Mouse (Mus musculus): ENCODE measurements around the gene Cldn2. TPM values are rescaled to one million over a fixed set of nuclear protein-coding genes. Genes with fewer than 3 reads are reported as not detected.

The Cldn2 gene
- polyA plus RNA-seq, 1 experiment from 2014 or later = 0.68 TPM

DNA sequence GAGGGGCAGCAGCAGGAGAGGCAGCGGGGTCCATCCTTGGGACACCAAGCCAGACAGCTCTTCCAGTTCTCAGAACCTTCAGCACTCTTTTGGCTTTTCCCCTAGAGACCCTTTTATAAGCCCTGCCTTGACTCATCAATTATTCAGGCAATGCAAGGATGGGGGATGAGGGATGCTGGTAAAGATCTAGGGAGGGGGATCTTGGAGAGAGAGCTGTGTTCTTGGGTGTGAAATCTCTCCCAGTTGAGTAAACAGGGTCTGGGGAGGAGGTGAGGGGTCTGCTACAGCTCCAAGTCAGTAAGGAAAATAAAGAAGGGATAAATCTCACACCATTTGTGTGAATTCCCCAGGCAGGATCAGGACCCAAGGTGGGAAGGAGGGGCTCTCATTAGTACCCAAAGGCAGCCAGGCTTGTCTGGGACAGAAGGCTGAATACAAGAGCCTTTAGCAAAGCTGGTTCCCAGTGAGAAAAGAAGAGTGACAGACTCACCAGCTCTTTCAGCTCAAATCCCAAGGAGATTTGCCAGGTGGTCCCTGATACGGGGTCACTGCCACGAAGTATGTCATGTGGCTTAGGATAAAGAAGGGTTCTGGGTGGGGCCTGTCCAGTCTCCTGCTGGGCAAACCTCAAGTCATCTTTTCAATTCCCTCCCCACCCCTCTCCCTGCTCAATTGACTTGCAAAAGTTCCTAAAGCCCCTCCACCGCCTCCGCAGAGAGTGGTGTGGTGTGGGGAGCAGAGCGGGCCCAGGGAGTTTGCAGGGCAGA lies 18.2 kb upstream of the Cldn2 start, which contains the start of gene Ripply1:
TSS of gene Ripply1 (minus strand) at position 76 of the 767 bp plus-strand sequence.
- H3K4me2 ChIP-seq (replicated peaks) = no peak within 1 kb of the TSS
- WGBS = 21% methylated on average over 6 of the region's 6 CpGs
- H3K27ac ChIP-seq = no peak within 1 kb of the TSS
- H3K4me1 ChIP-seq = no peaks in the 10 kb centered on the region
- no peaks in the 10 kb centered on the region for H3K9me3 ChIP-seq (replicated peaks)
- no peak within 1 kb of the TSS for H3K4me3 ChIP-seq
- no peak within 1 kb of the TSS for H3K9ac ChIP-seq
- H3K36me3 ChIP-seq = no peaks in the 10 kb centered on the region
- 0 out of 2 replicates have a peak, but pooled peaks have one; percentile 22 for ATAC-seq (ENCODE audit: low FRiP score)
- peaks cover 44% of the 10 kb centered on the region for H3K27me3 ChIP-seq

DNA sequence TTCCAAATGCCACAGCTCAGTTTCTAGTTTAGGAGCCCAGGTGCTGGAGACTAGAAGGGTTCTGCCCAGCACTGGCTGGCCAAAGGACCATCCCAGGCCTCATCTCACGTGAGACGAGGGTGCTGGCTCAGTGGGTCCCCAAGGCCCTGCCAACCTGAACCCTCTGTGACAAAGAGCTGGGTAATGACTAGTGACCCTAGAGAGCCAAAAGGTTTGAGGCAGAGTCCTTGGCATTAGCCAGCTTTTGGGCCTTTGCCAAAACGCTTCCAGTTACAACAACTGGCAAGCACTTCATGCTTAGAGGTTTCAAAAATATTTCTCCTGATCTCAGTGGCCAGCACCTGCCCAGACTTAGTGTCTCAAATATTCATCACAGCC lies 17.6 kb upstream of the Cldn2 start:
- 50% methylated on average over 3 of the region's 3 CpGs for WGBS
- Histone ChIP-seq H3K9ac (no peak overlapping the region), H3K4me3 (no peak overlapping the region), H3K36me3 (no peaks in the 10 kb centered on the region), H3K4me1 (no peaks in the 10 kb centered on the region), H3K27ac (no peak overlapping the region), H3K4me2 (replicated peaks) (no peak overlapping the region), H3K9me3 (replicated peaks) (no peaks in the 10 kb centered on the region), H3K27me3 (peaks cover 44% of the 10 kb centered on the region)
- ATAC-seq (ENCODE audit: low FRiP score) = no peak

DNA sequence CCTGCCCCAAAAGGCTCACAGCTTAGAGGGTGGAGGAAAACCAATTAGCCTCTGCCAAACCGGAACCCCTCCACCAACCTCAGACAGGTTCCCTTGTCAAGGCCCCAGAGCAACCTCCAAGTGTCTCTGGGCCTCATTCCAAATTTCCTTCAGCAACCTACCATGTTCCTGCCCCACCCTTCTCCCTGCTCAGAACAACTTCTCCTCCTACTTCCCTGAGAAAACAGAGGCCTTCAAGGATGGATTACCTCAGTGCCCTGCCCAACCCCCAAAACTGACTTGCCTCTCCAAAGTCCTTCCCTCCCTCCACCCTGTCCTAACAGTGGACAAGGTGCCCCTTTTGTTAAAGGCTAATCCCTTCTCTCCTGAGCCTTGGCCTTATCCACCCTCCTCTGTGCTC lies 14.9 kb upstream of the Cldn2 start:
- peaks cover 27% of the 10 kb centered on the region for H3K27me3 ChIP-seq
- H3K9me3 ChIP-seq (replicated peaks) = no peaks in the 10 kb centered on the region
- no peak for ATAC-seq (ENCODE audit: low FRiP score)
- H3K4me3 ChIP-seq = no peak overlapping the region
- no peaks in the 10 kb centered on the region for H3K4me1 ChIP-seq
- no peak overlapping the region for H3K27ac ChIP-seq
- no peak overlapping the region for H3K9ac ChIP-seq
- no peak overlapping the region for H3K4me2 ChIP-seq (replicated peaks)
- WGBS = 69% methylated on average over 1 of the region's 1 CpGs
- no peaks in the 10 kb centered on the region for H3K36me3 ChIP-seq

DNA sequence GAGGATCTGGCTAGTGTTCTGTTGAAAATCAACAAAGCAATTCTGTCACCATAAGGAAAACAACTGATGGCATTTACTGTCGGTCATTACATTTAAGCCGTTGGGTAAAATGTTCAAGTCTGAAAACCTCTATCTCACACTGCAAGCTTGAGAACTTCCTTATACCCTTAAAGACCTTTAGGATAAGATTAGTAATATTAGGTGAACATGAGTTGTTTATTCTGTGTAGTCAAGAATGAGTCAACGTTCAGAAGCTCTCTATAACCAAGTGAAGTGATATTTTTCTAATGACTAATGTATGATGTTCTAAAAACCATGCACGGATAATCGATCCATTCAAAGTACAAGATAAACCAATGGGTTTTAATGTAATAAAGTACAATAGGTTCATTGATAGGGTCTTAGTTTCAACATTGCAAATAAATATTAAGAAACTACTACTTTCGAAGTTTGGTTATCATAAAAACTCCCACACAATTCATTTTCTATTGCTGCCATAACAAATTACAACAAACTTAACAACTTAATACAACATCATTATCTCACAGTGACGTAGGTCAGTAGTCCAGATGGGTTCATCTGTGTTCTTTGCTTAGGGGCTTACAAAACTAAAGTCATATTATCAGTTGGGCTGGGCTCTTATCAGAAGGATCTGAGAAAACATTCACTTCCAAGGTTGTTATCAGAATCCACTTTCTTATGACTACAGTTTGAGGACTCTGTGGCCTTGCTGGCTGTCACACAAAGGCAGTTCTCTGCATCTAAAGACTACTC lies 6.4 kb upstream of the Cldn2 start:
- H3K9ac ChIP-seq = no peak overlapping the region
- no peaks in the 10 kb centered on the region for H3K36me3 ChIP-seq
- H3K27me3 ChIP-seq = peaks cover 19% of the 10 kb centered on the region; the same call in 1 of the 2 replicates
- WGBS = 86% methylated on average over 7 of the region's 7 CpGs
- no peaks in the 10 kb centered on the region for H3K9me3 ChIP-seq (replicated peaks)
- no peak overlapping the region for H3K4me3 ChIP-seq
- no peak for ATAC-seq (ENCODE audit: low FRiP score)
- H3K4me1 ChIP-seq = no peaks in the 10 kb centered on the region
- H3K27ac ChIP-seq = no peak overlapping the region
- no peak overlapping the region for H3K4me2 ChIP-seq (replicated peaks)

DNA sequence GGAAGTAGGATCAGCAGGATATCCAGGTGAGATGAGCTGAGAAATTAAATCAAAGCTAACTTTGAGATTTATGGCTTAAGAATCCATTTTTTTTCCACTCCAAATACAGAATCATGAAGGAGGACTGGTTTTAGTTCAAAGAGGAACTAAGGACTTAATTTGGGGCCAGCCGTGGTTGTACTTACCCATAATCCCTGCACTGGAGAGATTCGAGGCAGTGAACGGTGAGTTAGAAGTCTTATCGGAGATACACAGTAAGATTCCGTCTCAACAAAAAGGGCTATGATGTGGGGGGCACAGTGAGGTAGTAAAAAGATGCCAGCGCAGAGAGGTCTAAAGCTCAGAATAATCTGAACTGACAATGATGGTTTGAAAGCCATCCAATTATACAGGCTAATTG lies 4.6 kb upstream of the Cldn2 start:
- ATAC-seq (ENCODE audit: low FRiP score) = no peak
- H3K4me1 ChIP-seq = no peaks in the 10 kb centered on the region
- peaks cover 18% of the 10 kb centered on the region for H3K27me3 ChIP-seq
- H3K27ac ChIP-seq = no peak overlapping the region
- H3K9ac ChIP-seq = no peak overlapping the region
- WGBS = 88% methylated on average over 6 of the region's 6 CpGs
- no peaks in the 10 kb centered on the region for H3K9me3 ChIP-seq (replicated peaks)
- H3K4me2 ChIP-seq (replicated peaks) = no peak overlapping the region
- H3K36me3 ChIP-seq = no peaks in the 10 kb centered on the region
- no peak overlapping the region for H3K4me3 ChIP-seq

DNA sequence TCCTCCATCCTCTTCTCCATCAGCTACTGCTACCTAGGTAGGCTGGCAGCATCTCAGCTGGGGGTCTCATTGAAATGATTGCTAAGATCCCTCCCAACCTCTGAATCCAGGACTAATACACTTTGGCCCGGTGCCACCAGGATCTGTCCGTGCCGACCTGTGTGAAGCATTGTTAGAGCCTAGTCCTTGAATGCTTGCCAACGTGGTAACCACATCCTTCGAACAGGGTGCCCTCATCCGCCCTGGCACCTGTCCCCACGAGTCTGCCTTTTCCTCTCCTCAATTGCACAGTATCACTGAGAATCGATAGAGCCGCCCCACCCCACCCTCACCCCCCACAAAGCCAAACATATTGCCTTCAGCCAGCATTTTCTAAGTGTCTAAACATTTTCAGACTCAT lies 2.8 kb upstream of the Cldn2 start:
- Histone ChIP-seq H3K36me3 (no peaks in the 10 kb centered on the region), H3K4me3 (no peak overlapping the region), H3K4me2 (replicated peaks) (no peak overlapping the region), H3K27ac (no peak overlapping the region), H3K4me1 (no peaks in the 10 kb centered on the region), H3K27me3 (peaks cover 10% of the 10 kb centered on the region), H3K9me3 (replicated peaks) (no peaks in the 10 kb centered on the region), H3K9ac (no peak overlapping the region)
- no peak for ATAC-seq (ENCODE audit: low FRiP score)
- 85% methylated on average over 9 of the region's 9 CpGs for WGBS

DNA sequence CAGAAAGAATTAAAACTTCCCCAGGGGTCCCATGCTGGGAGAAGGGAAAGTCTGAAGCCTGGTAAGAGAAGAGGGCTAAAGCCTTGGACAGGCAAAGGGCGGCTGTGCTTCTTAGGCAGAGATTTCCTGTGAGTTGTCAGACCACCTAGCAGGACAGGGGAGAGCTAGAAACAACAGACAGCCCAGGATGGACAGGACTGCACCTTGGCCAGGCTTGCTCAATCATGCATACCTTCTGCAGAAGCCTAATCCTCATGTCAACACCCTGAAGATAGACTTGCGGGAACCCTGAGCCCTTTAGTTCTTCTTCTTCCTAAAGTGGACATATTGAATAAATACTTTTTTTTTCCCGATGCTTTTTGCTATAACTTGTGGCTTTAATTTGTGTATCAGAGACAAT lies 675 bp upstream of the Cldn2 start:
- H3K27ac ChIP-seq = no peak overlapping the region
- H3K9me3 ChIP-seq (replicated peaks) = no peaks in the 10 kb centered on the region
- 87% methylated on average over 3 of the region's 3 CpGs for WGBS
- H3K9ac ChIP-seq = no peak overlapping the region
- H3K4me1 ChIP-seq = no peaks in the 10 kb centered on the region
- H3K4me2 ChIP-seq (replicated peaks) = no peak overlapping the region
- H3K36me3 ChIP-seq = no peaks in the 10 kb centered on the region
- no peak overlapping the region for H3K4me3 ChIP-seq
- peaks cover 17% of the 10 kb centered on the region for H3K27me3 ChIP-seq
- no peak for ATAC-seq (ENCODE audit: low FRiP score)

DNA sequence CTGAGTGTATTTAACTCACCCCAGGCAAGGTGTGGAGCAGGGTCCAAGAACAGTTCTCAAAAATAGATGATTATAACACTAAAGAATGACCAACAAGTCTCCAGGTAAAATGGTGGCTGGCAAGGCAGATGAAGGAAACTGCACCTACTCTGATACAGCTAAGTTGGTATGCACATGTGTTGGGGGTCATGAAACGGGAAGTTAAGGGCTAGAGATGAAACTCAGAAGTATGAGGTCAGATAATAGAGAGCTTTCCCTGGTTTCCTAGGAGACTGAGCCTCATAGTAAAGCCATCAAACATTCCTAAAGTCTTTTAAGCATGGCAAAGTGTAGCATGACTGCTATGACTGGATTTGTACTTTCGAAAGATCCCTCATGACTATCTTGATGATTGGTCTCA lies 2.4 kb downstream of the Cldn2 start:
- Histone ChIP-seq H3K4me3 (no peak overlapping the region), H3K27me3 (peaks cover 15% of the 10 kb centered on the region), H3K4me2 (replicated peaks) (no peak overlapping the region), H3K4me1 (no peaks in the 10 kb centered on the region), H3K27ac (no peak overlapping the region), H3K36me3 (no peaks in the 10 kb centered on the region), H3K9ac (no peak overlapping the region), H3K9me3 (replicated peaks) (no peaks in the 10 kb centered on the region)
- WGBS = 79% methylated on average over 2 of the region's 2 CpGs
- ATAC-seq (ENCODE audit: low FRiP score) = no peak

DNA sequence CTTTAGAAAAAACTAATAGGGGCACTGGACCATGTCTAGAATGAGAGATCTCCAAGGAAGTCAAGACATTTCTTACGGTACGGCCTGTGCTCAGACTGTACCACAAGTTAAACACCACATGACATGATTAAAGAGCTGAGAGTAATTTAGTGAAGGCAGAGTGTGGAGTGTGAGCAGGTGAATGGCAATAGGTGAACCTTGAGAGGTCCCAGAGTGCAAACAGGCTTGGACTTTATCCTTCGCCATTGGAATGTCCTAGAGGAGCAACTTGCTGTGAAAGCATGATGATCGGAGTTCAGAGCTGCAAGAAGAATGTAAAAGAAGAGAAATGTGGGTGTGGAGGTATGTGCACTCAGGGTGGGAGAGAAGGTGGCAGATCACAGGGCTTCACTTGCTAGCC lies 5.3 kb downstream of the Cldn2 start:
- no peaks in the 10 kb centered on the region for H3K36me3 ChIP-seq
- H3K27ac ChIP-seq = no peak overlapping the region
- H3K9ac ChIP-seq = no peak overlapping the region
- H3K27me3 ChIP-seq = peaks cover 10% of the 10 kb centered on the region; the same call in 1 of the 2 replicates
- no peak overlapping the region for H3K4me3 ChIP-seq
- H3K4me1 ChIP-seq = no peaks in the 10 kb centered on the region
- no peak for ATAC-seq (ENCODE audit: low FRiP score)
- WGBS = 94% methylated on average over 4 of the region's 4 CpGs
- H3K4me2 ChIP-seq (replicated peaks) = no peak overlapping the region
- no peaks in the 10 kb centered on the region for H3K9me3 ChIP-seq (replicated peaks)

DNA sequence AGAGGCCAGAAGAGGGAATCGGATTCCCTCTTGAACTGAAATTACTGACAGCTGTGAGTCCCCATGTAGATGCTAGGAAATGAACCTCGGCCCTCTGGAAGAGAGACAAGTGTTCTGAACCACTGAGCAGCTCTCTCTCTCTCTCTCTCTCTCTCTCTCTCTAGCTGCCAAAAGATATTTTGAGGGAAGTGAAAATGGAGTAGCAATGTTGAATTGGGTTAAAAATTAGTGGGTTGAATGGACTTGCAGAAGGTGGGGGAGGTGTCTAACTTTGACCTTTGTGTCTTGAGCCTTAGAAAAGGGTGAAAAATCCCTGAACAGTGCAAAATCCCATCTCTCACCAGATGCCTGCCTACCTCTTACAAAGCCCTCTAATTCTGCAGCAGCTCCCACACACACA lies 6.8 kb downstream of the Cldn2 start:
- Histone ChIP-seq H3K27ac (no peak overlapping the region), H3K9me3 (replicated peaks) (no peaks in the 10 kb centered on the region), H3K27me3 (peaks cover 11% of the 10 kb centered on the region; the same call in 1 of the 2 replicates), H3K4me1 (no peaks in the 10 kb centered on the region), H3K36me3 (no peaks in the 10 kb centered on the region), H3K9ac (no peak overlapping the region), H3K4me3 (no peak overlapping the region), H3K4me2 (replicated peaks) (no peak overlapping the region)
- ATAC-seq (ENCODE audit: low FRiP score) = no peak
- 78% methylated on average over 2 of the region's 2 CpGs for WGBS

DNA sequence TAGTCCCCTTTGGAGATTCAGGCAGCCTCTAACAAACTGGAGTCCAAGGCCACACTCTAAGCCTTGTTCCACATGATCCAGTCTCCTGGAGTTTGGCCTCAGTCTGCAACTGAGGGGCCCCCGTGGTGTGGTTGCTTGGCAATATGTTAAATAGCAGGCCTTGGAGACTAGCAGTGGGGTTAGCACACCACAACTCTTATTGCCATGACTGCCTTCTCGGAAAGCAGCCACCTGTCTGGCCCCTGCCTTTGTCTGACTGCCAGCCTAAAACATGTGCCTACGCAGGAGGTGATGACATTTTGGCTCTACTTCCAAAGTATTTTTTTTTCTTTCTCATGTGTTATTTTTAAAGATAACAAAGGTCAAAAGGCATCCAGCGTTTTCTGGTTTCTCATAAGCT lies 7.5 kb downstream of the Cldn2 start:
- Histone ChIP-seq H3K27me3 (peaks cover 12% of the 10 kb centered on the region; the same call in 1 of the 2 replicates), H3K27ac (no peak overlapping the region), H3K9ac (no peak overlapping the region), H3K4me3 (no peak overlapping the region), H3K9me3 (replicated peaks) (no peaks in the 10 kb centered on the region), H3K36me3 (no peaks in the 10 kb centered on the region), H3K4me1 (no peaks in the 10 kb centered on the region), H3K4me2 (replicated peaks) (no peak overlapping the region)
- WGBS = 40% methylated on average over 4 of the region's 4 CpGs
- no peak for ATAC-seq (ENCODE audit: low FRiP score)

DNA sequence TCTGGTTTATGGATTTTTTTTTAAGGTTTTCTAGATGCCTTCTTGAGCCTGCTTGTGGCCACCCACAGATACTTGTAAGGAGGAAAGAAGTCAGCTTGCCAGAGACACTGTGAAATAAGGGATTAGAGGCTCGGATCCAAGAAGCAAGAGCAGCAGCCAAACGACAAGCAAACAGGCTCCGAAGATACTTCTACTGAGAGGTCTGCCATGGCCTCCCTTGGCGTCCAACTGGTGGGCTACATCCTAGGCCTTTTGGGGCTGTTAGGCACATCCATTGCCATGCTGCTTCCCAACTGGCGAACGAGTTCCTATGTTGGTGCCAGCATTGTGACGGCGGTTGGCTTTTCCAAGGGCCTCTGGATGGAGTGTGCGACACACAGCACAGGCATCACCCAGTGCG lies 7.9 kb downstream of the Cldn2 start:
- 92% methylated on average over 10 of the region's 10 CpGs for WGBS
- no peak overlapping the region for H3K4me3 ChIP-seq
- H3K9ac ChIP-seq = no peak overlapping the region
- no peak for ATAC-seq (ENCODE audit: low FRiP score)
- H3K9me3 ChIP-seq (replicated peaks) = no peaks in the 10 kb centered on the region
- H3K4me1 ChIP-seq = no peaks in the 10 kb centered on the region
- H3K36me3 ChIP-seq = no peaks in the 10 kb centered on the region
- H3K27me3 ChIP-seq = peaks cover 12% of the 10 kb centered on the region; the same call in 1 of the 2 replicates
- H3K27ac ChIP-seq = no peak overlapping the region
- no peak overlapping the region for H3K4me2 ChIP-seq (replicated peaks)

All from hindbrain, embryonic 12.5 days (tissue).